Mouse (Mus musculus) MEL (cell line): ENCODE results near the gene Cul9. TPM values are rescaled to one million over a fixed set of nuclear protein-coding genes. Genes with fewer than 3 reads are reported as not detected.

Source experiments
- DNase-seq: peaks from one replicate; pipeline ENCODE4 v3.0.0; 2011; ENCODE audit warnings: low read depth, low spot score
- H3K27ac ChIP-seq: 2 replicates; pipeline ENCODE4 v1.5.1; 2012; ENCODE audit warnings: low read depth, mild to moderate bottlenecking, control low read depth, low read length, moderate library complexity; ENCODE audit not compliant: control insufficient read depth
- H3K27me3 ChIP-seq, 2 experiments: fragments of 150-350 bp in 1 of 2; sonication (generic) in 1 of 2; 2 replicates each; pipeline ENCODE4 v1.6.1; 2012; ENCODE audit warnings: low read length in 2 of 2, mild to moderate bottlenecking in 2 of 2, improper control_type of control experiment in 1 of 2, moderate library complexity in 1 of 2; ENCODE audit not compliant: insufficient read depth in 2 of 2, control insufficient read depth in 1 of 2
- H3K36me3 ChIP-seq, 2 experiments: 2 replicates each; pipeline ENCODE4 v1.6.1; 2012 to 2014; ENCODE audit warnings: low read length in 2 of 2, improper control_type of control experiment in 1 of 2, inconsistent platforms in 1 of 2, mild to moderate bottlenecking in 1 of 2; ENCODE audit not compliant: insufficient read depth in 2 of 2, control insufficient read depth in 1 of 2
- H3K4me1 ChIP-seq, 2 experiments: fragments of 150-350 bp in 1 of 2; sonication (generic) in 1 of 2; 2 replicates each; pipeline ENCODE4 v1.6.1; 2012; ENCODE audit warnings: low read length in 2 of 2, improper control_type of control experiment in 1 of 2, mild to moderate bottlenecking in 1 of 2; ENCODE audit not compliant: insufficient read depth in 2 of 2, control insufficient read depth in 1 of 2
- H3K4me3 ChIP-seq, 2 experiments: fragments of 150-350 bp in 1 of 2; sonication (generic) in 1 of 2; 2 replicates each; pipeline ENCODE4 v1.5.1; 2012; ENCODE audit warnings: low read depth in 2 of 2, low read length in 2 of 2, mild to moderate bottlenecking in 2 of 2, moderate library complexity in 2 of 2, control low read depth in 1 of 2, improper control_type of control experiment in 1 of 2; ENCODE audit not compliant: control insufficient read depth in 1 of 2, insufficient read depth in 1 of 2
- H3K79me2 ChIP-seq: 2 replicates; pipeline ENCODE4 v1.6.1; 2012; ENCODE audit warnings: mild to moderate bottlenecking, low read length, moderate library complexity; ENCODE audit not compliant: control insufficient read depth, poor library complexity, insufficient read depth
- H3K9ac ChIP-seq: 2 replicates; pipeline ENCODE4 v1.6.1; 2012; ENCODE audit warnings: low read depth, mild to moderate bottlenecking, control low read depth, low read length, moderate library complexity; ENCODE audit not compliant: control insufficient read depth, poor library complexity, severe bottlenecking
- H3K9me3 ChIP-seq: fragments of 150-350 bp; sonication (generic); replicated peaks from 2 replicates; pipeline ENCODE4 v1.6.1; 2012; ENCODE audit warnings: mild to moderate bottlenecking, low read length, improper control_type of control experiment, moderate library complexity; ENCODE audit not compliant: insufficient read depth
- BHLHE40 ChIP-seq: IDR thresholded peaks from 2 replicates; pipeline ENCODE4 v1.6.1; 2012; ENCODE audit warnings: low read depth, mild to moderate bottlenecking, inconsistent platforms, low read length, improper control_type of control experiment, borderline replicate concordance
- CHD1 ChIP-seq: IDR thresholded peaks from 2 replicates; pipeline ENCODE4 v1.6.1; 2012; ENCODE audit warnings: low read depth, mild to moderate bottlenecking, inconsistent platforms, low read length, improper control_type of control experiment
- CTCF ChIP-seq, 3 experiments: IDR thresholded peaks in 2 of 3; conservative IDR thresholded peaks in 1 of 3; 2 replicates each; pipeline ENCODE4 v1.5.1; 2011 to 2012; ENCODE audit warnings: low read length in 3 of 3, low read depth in 2 of 3, mild to moderate bottlenecking in 2 of 3, improper control_type of control experiment in 1 of 3, inconsistent platforms in 1 of 3, mixed read lengths in 1 of 3, moderate library complexity in 1 of 3; ENCODE audit not compliant: control insufficient read depth in 1 of 3, insufficient read depth in 1 of 3, poor library complexity in 1 of 3, severe bottlenecking in 1 of 3
- E2F4 ChIP-seq: IDR thresholded peaks from 2 replicates; pipeline ENCODE4 v1.6.1; 2011; ENCODE audit warnings: low read depth, low read length, improper control_type of control experiment, borderline replicate concordance
- ELF1 ChIP-seq: IDR thresholded peaks from 2 replicates; pipeline ENCODE4 v1.6.1; 2014; ENCODE audit warnings: low read depth, mild to moderate bottlenecking, inconsistent platforms, low read length, improper control_type of control experiment, moderate library complexity
- ETS1 ChIP-seq: IDR thresholded peaks from 2 replicates; pipeline ENCODE4 v1.6.1; 2012; ENCODE audit warnings: low read depth, mild to moderate bottlenecking, inconsistent platforms, low read length, improper control_type of control experiment, moderate library complexity
- GABPA ChIP-seq: IDR thresholded peaks from 2 replicates; pipeline ENCODE4 v1.6.1; 2012; ENCODE audit warnings: low read depth, mild to moderate bottlenecking, inconsistent platforms, low read length, improper control_type of control experiment, moderate library complexity
- HCFC1 ChIP-seq: IDR thresholded peaks from 2 replicates; pipeline ENCODE4 v1.6.1; 2012; ENCODE audit warnings: low read depth, mild to moderate bottlenecking, inconsistent platforms, low read length, improper control_type of control experiment, moderate library complexity
- MAFK ChIP-seq: IDR thresholded peaks from 2 replicates; pipeline ENCODE4 v1.6.1; 2011; ENCODE audit warnings: low read depth, mild to moderate bottlenecking, low read length, improper control_type of control experiment, borderline replicate concordance
- MAZ ChIP-seq: IDR thresholded peaks from 2 replicates; pipeline ENCODE4 v1.6.1; 2012; ENCODE audit warnings: low read depth, mild to moderate bottlenecking, inconsistent platforms, low read length, improper control_type of control experiment
- MEF2A ChIP-seq: IDR thresholded peaks from 2 replicates; pipeline ENCODE4 v1.6.1; 2014; ENCODE audit warnings: low read depth, mild to moderate bottlenecking, inconsistent platforms, low read length, improper control_type of control experiment; ENCODE audit not compliant: poor library complexity, insufficient replicate concordance, severe bottlenecking; ENCODE audit errors: extremely low read depth
- MYC ChIP-seq: IDR thresholded peaks from 2 replicates; pipeline ENCODE4 v1.6.1; 2011; ENCODE audit warnings: low read depth, mild to moderate bottlenecking, low read length, improper control_type of control experiment, moderate library complexity
- NRF1 ChIP-seq: IDR thresholded peaks from 2 replicates; pipeline ENCODE4 v1.6.1; 2014; ENCODE audit warnings: low read depth, mild to moderate bottlenecking, inconsistent platforms, low read length, improper control_type of control experiment, moderate library complexity; ENCODE audit not compliant: poor library complexity, insufficient read depth, severe bottlenecking
- POLR2A ChIP-seq, 2 experiments: IDR thresholded peaks; 2 replicates each; pipeline ENCODE4 v1.6.1; 2011 to 2012; ENCODE audit warnings: low read length in 2 of 2, mild to moderate bottlenecking in 2 of 2, control low read depth in 1 of 2, improper control_type of control experiment in 1 of 2, low read depth in 1 of 2, moderate library complexity in 1 of 2; ENCODE audit not compliant: control insufficient read depth in 1 of 2, insufficient read depth in 1 of 2, poor library complexity in 1 of 2
- RAD21 ChIP-seq: IDR thresholded peaks from 2 replicates; pipeline ENCODE4 v1.6.1; 2011; ENCODE audit warnings: mild to moderate bottlenecking, low read depth, low read length, improper control_type of control experiment
- RCOR1 ChIP-seq: IDR thresholded peaks from 2 replicates; pipeline ENCODE4 v1.6.1; 2012; ENCODE audit warnings: low read depth, mild to moderate bottlenecking, inconsistent platforms, low read length, improper control_type of control experiment
- SIN3A ChIP-seq: IDR thresholded peaks from 2 replicates; pipeline ENCODE4 v1.6.1; 2012; ENCODE audit warnings: low read length, improper control_type of control experiment, inconsistent platforms
- ZKSCAN1 ChIP-seq: IDR thresholded peaks from 2 replicates; pipeline ENCODE4 v1.6.1; 2012; ENCODE audit warnings: low read depth, mild to moderate bottlenecking, inconsistent platforms, low read length, improper control_type of control experiment, moderate library complexity
- polyA plus RNA-seq, 2 experiments: library from polyadenylated mRNA; stranded (reverse) in 1 of 2; unstranded in 1 of 2; fragments of >175 nt in 1 of 2; fragments of >200 nt in 1 of 2; gene quantifications; 2 replicates each; pipeline versions ENCODE4 v1.2.1 to v1.2.4; 2012; ENCODE audit warnings: low replicate concordance in 2 of 2, low read depth in 1 of 2; ENCODE audit not compliant: insufficient read length in 2 of 2, insufficient read depth in 1 of 2, missing spikeins in 1 of 2
- total RNA-seq: library from RNA; depleted of rRNA; stranded (reverse); fragments of 300-350 nt; gene quantifications from 2 replicates; pipeline ENCODE4 v1.2.3, GENCODE M21; 2012

Cul9 gene
- total and polyA plus RNA-seq, 3 experiments: 3.6 to 10.7 TPM; not detected in 1

DNA sequence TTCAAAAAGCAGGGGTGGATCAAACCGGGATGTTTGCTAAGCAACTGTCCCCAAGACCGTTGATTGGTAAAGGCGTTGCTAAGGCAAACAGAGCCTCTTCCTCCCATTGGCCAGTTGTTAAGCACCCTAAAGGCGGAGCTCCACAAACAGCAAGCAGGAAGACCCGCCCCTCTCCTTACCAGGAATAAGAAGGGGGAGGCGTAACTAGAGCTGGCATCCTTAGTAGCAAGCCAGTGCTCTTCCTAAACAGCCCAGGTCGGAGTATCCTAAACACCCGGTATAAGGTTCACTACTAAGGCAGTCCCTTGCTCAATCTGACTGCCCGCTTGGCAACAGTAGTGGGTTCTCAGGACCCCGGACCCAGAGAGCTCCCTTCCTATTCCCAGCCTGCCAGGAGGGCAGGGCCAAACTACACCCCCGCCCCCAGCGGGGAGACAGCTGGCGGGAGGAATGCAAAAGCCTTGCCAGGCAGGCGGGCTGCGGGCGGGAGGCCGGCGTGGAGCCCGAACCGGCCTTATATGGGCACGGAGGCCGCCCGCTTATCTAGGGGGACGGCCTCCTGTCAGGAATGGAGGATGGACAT is 6.7 kb upstream of the Cul9 start:
- Histone ChIP-seq H3K27ac (no peak overlapping the region), H3K9me3 (no peaks in the 10 kb centered on the region), H3K27me3 (no peaks in the 10 kb centered on the region), H3K9ac (no peak overlapping the region), H3K79me2 (peaks cover 26% of the 10 kb centered on the region)
- DNase-seq: peak; percentile 74
- TF ChIP-seq ELF1: 0 out of 2 replicates have a peak, but pooled peaks have one; percentile 20
- no peak for TF ChIP-seq ETS1
- TF ChIP-seq SIN3A: no peak
- TF ChIP-seq E2F4: no peak
- TF ChIP-seq, all 39 proteins: peak for 1
- peaks cover 2 to 14% of the 10 kb centered on the region in 2 experiments; a peak in 3 of 4 replicates for H3K4me1 ChIP-seq
- H3K36me3 ChIP-seq: peaks cover 0 to 9% of the 10 kb centered on the region in 2 experiments; a peak in 3 of 4 replicates
- no peak overlapping the region for H3K4me3 ChIP-seq

DNA sequence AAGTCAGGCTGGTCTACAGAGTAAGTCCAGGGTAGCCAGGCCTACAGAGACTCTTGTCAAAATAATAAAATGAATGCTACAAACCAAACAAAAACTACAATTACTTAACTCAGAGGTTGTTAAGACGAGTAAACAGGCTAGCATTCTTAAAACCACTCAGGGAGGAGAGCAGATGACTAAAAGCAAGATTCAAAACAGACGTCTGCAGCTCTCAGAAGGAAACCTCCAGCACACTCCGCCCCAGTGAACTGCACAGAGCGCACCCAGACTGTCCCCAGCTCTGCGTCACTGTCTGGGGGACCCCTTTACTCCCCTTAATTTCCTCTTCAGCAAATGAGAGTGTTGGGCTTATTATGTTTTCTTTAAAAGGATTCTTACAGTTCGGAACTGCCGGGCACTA is 6.0 kb upstream of the Cul9 start:
- Histone ChIP-seq H3K9me3 (no peaks in the 10 kb centered on the region), H3K9ac (no peak overlapping the region), H3K27ac (no peak overlapping the region), H3K36me3 (peaks cover 0 to 12% of the 10 kb centered on the region in 2 experiments; a peak in 3 of 4 replicates), H3K4me1 (peaks cover 2 to 18% of the 10 kb centered on the region in 2 experiments), H3K79me2 (peaks cover 26% of the 10 kb centered on the region), H3K4me3 (no peak overlapping the region), H3K27me3 (no peaks in the 10 kb centered on the region)
- no peak for DNase-seq
- TF ChIP-seq CHD1 (no peak), MAFK (no peak), POLR2A (IDR thresholded peaks at IDR 0.05; ENCODE audit: control insufficient read depth in 1 of 2, insufficient read depth in 1 of 2, low read depth in 1 of 2, low read length in 2 of 2, poor library complexity in 1 of 2) (no peak), HCFC1 (no peak), RCOR1 (no peak), MEF2A (no peak), ZKSCAN1 (no peak), BHLHE40 (no peak), NRF1 (no peak), MAZ (no peak), GABPA (no peak), RAD21 (no peak), MYC (no peak), CTCF (IDR thresholded peaks at IDR 0.05 in 2 of 3, conservative IDR thresholded peaks at IDR 0.05 in 1 of 3; ENCODE audit: control insufficient read depth in 1 of 3, insufficient read depth in 1 of 3, low read depth in 2 of 3, low read length in 3 of 3, poor library complexity in 1 of 3, severe bottlenecking in 1 of 3) (no peak), ETS1 (no peak), SIN3A (no peak)
